Mouse (Mus musculus) gastrocnemius, postnatal 36 days (tissue): ENCODE data around the gene Msh5. TPM values are rescaled to one million over a fixed set of nuclear protein-coding genes. Genes with fewer than 3 reads are reported as not detected.

ENCODE experiments used
- DNase-seq, 2 experiments: peaks; one replicate each; pipeline ENCODE4 v3.0.0; 2022
- intact Hi-C: fragments of 180-260 bp; cut with DNase I; formaldehyde crosslinking; loops from one replicate; pipeline ENCODE4 v1.15.1; 2025
- long read RNA-seq, 2 experiments: library from polyadenylated mRNA; stranded (forward); transcript quantifications; one replicate each; pipeline ENCODE4 v2.0.0; 2021
- total RNA-seq, 2 experiments: library from RNA; stranded (reverse); gene quantifications; 2 replicates each; pipeline ENCODE4 v1.2.3; 2021

Msh5 gene
- total RNA-seq, result under 1 TPM; 0.20 to 0.35 TPM
- long read RNA-seq, experiment 1, result 0 reads
- long read RNA-seq, experiment 2, result 0 reads

DNA sequence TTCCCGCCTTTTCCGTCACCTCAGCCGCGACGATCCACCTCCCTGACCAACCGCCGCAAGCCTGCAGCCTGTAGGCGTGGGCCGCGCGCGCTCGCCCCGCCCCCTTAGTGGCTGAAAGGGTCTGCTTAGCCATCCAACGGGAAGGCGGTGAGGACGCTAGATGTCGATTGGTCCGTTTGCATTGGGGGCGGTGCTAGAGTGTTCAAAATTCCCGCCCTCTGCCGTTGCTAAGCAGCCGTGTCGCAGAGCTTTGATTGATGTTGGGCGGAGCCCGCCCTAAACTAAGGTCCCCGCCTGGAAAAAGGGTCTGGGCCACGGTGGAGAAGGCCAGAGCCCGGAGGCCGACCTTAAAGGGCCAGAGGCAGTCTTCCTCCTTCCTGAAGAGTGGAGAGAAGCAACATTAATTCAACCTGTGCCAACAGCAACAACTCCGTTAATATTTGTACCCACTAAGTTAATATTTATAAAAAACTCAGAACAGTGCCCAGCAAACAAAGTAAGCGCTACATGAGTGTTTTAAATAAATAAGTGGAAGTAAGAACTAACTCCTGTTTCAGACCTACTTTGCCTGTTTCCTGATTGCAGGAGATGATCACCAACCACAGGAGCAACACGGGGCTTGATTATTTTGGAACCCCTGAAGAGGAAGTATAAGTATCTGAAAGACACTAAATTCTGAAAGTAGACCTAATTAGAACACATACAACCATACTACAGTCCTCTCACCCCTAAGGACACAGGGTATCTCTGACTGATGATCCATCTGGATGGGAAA, at the start of gene Msh5:
TSS of gene Msh5 (minus strand) at position 65 of the 775 bp plus-strand sequence.
- peak; percentile 96 to 97 for DNase-seq
- intact Hi-C loops, result no loop called here

DNA sequence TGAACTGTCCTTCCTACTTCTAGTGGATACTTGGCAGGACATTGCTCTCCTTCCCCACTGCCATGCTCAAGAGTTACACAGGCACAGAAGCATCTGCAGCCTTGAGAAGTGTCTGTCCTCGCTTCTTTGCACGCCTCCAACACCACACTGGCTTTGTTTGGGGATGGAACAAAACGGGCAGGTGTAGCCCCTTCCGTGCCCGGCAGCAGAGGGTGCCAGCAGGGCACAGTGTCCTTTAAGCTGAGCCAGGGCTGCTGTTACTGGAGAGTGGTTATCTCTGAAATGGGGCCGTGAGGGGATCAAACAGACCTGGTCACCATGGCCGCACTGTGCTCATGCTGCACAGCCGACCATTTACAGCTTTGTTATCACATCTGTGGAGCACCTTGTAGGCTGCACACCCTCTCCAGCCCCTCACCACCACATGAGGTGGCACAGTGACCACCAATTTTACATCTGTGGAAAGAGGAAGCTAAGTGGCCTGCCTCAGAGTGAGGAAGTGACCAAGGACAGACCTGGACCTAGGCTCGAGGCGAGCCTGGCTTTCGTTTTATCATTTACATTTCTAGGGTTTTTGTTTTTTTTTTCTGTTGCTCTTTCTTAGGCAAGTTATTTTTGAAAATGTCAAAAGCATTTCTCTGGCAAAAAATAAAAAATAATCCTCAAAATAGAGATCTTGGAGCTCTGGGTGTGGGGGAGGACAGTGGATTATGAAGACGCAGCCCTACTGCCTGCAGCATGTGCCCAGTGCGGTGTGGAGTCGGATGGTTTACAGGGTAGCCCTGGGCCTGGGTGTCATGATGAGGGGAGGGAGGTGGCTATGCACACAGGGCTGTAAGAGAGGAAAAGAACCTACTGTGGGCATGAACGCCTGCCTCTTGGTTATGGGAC, 48.2 kb upstream of the Msh5 start:
- intact Hi-C loops, result no loop called here
- no peak for DNase-seq

DNA sequence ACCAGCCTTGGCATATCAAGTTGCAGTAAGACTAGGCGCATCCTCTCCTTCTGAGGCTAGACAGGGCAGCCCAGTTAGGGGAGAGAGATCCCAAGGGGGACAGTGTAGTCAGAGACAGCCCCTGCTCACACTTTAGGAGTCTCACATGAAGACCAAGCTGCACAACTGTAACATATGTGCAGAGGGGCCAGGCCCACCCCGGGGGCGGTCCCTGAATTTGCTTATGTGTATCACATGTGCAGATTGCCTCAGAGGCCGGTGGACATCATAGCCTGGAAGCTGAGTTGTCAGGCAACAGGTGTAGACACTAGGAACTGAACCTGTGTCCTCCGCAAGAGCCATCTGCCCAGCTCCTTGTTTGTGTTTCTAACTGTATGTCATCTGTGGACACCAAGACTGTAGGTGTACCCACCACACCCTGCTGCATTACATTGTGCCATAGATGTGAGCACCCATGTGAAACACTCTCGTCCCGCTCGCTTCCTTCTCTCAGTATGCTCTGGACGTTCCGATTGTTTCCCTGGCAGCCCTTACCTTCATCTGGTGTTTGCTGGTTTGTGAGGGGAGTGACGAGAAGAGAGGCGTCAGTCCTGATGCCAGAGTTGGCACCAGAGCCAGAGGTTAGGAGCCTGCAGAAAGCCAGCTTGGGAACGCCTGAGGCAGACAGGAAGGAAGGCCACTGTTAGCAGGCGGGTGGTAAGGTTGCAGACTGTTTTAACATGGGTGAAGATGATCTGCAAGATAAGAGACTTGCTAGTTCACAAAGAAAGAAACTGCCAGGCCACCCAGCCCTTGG, 46.1 kb upstream of the Msh5 start:
- intact Hi-C loops, result no loop called here
- DNase-seq, result peak in 1 of 2 experiments; percentile 12

DNA sequence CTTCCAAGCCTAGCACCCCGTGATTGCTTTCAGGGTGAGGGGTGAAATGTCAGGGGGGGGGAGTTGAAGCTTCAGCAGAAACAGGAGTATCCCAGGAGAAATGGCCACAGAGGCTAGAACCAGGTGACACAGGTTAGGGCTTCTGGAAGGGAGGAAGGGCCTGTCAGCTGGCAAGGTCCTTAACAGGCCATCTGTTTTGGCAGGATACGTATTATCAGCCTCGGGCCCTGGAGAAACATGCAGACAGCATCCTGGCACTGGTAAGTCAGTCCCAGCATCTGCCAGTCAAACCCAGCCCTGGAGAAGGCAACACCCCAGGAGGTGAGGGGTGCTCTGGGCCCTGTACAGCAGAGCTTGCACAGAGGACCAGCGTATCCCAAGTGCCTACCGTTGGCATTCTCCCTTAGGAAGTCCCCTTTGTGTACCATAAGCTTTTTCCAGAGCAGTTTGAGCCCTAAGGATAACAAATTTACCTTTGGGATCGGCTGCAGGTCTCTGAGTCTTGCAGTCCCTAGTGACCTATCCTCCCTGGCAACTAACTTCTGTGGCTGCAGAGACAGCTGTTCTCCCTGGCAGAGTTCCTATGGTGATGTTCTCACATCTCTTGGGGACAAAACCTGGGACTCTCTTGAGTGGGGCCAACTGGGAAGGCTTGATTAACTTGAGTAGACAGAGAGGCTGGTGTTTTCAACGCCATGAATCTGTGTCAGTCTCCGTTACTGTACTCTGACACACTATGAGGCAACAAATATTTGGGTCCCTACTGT, 43.8 kb upstream of the Msh5 start:
- intact Hi-C loops, result no loop called here
- peak; percentile 22 to 37 for DNase-seq

DNA sequence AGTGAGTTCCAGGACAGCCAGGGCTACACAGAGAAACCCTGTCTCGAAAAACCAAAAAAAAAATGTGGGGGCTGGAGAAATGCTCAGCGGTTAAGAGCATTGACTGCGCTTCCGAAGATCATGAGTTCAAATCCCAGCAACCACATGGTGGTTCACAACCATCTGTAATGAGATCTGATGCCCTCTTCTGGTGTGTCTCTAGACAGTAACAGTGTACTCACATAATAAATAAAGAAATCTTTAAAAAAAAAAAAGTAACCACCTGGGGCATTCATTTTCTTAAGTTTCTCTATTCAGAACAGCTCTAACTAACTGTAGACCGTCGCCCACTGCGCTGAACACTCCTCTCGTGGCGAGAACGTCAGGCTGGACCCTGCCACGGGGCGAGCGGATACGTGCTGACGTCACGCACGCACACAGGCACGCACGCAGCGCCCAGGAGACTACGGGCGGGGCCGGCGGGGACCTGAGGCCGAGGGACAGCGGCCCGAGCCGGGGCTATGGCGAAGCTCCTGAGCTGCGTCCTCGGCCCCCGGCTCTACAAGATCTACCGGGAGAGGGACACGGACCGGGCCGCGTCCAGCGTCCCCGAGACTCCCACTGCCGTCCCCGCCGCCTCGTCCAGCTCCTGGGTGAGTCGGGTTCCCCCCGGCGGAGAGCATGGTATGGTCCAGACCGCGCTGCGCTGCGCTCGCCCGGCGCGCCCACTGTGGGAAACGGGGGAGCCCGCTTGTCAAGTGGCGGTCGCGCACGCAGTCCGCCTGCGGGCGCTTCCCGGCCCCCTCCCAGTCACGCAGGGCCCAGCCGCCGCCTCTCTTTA, 42.5 kb upstream of the Msh5 start, which contains the start of gene Abhd16a:
TSS of gene Abhd16a (plus strand) at position 439 of the 820 bp plus-strand sequence.
- intact Hi-C loops, result loop anchor here (5.0 kb wide), 1 partner anchor 67 kb away; no protein-coding TSS in a partner anchor
- peak; percentile 91 to 94 for DNase-seq

DNA sequence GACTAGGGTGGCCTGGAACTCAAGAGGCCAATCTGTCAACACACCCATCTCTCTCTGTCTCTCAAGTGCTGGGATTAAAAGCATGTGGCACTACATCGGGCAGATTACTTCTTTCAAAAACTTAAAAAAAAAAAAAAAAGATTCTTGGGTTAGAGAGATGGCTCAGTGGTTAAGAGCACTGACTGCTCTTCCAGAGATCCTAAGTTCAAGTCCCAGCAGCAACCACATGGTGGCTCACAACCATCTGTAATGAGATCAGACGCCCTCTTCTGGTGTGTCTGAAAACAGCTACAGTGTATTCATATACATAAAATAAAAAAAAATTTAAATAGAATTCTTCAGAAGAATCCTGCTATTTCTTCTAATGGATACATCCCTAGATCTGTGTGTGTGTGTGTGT, 41.6 kb upstream of the Msh5 start:
- DNase-seq, result no peak
- intact Hi-C loops, result loop anchor here (5.0 kb wide), 1 partner anchor 66 kb away; no protein-coding TSS in a partner anchor

DNA sequence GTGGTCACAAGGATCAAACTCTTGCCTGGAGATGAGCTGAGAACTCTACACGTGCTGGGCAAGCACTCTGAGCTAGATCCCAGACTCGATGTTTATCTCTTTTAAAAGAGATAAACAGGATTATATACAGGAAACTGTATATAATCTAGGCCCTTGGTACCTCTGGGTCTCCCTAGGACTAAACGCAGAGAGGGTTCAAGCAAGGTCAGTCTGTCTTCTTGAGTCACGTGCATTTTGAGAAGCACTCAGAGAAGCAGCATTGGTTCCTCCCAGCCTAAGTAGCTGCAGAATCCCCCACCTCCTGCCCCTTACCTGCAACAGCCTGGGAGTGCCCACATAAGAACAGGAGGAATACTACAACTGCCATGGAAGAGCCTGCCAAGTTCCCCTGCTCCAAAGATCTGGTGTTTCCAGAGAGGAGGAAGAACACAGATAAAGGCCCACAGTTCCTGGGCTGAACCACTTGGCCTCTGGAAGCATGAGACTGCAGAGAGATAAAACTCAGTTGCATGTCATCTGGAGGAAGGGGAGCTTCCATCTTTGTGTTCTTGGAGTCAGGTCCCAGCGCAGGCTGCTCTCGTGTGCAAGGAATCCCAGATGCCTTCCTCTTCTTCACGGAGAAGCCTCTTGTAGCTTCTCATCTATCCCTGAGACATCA, 38.8 kb upstream of the Msh5 start, which contains the start of gene Ly6g6f:
TSS of gene Ly6g6f (minus strand) at position 403 of the 658 bp plus-strand sequence.
- intact Hi-C loops, result loop anchor here (5.0 kb wide), 1 partner anchor 63 kb away; no protein-coding TSS in a partner anchor
- no peak for DNase-seq

DNA sequence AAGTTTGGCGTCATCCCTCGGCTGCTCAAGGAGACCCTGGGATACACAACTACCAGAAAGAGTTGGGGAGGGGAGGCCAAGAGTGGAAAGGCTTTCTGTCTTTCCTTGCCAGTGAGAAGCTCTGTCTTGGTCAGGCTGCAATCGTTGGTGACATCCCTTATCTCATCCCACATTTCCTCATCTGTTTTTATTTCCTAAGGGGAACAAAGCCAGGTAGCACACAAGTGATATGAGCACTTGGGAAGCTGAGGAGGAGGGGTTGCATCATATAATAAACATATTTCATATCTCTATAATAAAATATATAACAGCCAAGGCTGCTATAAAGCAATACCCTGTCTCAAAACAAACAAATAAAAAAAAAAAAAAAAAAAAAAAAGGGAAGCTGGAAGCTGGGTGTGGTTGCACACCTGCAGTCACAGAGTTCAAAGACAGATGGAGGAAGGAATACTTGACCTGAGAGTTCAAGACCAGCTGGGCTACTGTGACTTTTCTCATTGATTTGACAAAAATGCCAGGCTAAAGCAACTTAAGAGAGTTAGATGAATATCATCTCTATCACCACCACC, 37.5 kb upstream of the Msh5 start:
- no peak for DNase-seq
- intact Hi-C loops, result no loop called here

DNA sequence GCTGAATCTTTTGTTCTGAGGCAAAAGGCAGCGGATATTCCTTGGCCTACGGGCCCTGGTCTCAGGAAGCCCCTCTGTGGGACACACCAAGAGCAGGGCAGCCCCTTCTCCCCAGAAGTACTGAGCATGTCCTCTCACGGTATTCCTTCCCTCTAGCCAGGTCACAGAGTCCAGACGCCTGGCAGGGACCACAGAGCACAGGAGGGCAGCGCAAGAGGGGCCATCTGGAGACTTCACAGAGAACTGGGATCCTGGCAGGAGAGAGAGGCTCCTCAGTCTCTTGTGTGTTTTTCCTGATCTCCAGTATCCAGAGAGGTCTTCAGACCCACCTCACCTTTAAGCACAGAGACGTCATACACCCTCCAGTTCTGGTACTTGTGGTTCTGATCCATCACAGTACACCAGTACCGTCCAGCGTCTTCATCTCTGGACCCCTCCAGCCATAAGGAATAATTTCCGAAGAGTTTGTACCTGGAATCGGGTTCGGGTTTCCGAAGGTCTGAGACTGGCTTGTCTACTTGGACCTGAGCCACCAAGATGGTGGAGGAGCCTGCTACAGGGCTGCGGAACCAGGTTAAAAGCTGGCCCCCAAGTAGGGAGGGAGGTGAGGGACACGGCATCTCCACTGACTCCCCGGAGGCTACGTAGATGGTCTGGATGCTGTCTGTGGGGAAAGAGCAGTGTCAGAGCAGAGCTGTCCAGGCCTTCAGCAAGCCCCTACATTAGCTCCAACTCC, 36.5 kb upstream of the Msh5 start:
- intact Hi-C loops, result no loop called here
- DNase-seq, result no peak

DNA sequence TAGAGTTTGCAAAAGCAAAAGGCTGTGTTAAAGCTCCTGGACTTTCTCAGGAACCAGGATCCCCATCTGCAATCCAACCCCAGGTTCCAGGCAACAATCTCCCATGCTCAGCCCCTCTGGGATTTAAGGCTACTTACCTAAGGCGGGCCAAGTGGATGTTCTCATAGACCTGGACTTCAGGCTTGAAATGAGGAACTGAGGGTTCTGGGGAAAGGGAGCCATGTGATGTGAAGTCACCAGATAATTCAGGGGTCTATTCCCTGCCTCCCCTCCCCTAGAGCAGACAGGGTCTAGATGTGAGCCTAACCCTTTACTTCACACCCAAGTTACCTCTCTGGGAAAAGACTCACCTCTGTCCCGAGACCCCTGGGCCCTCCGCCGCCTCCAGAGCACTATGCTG, 34.2 kb upstream of the Msh5 start:
- DNase-seq, result no peak
- intact Hi-C loops, result no loop called here

DNA sequence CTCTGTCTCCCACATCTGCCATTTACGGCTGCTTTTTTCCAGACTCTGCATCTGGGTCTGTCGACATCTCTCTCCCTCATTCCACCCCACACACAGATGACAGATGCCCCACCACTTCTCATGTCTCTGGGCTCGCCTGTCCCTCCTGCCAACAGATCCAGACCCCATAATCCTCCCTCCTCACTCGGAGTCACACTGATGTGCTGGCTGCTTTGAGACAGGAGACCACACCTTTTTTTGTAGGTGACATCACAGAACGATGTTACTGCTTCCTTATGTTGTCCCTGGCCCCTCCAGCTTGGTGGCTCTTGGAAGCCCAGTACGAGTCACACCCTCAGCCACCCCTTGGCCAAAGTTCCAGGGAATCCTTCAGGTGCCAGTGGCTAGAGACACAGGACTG, 33.7 kb upstream of the Msh5 start:
- no peak for DNase-seq
- intact Hi-C loops, result no loop called here

DNA sequence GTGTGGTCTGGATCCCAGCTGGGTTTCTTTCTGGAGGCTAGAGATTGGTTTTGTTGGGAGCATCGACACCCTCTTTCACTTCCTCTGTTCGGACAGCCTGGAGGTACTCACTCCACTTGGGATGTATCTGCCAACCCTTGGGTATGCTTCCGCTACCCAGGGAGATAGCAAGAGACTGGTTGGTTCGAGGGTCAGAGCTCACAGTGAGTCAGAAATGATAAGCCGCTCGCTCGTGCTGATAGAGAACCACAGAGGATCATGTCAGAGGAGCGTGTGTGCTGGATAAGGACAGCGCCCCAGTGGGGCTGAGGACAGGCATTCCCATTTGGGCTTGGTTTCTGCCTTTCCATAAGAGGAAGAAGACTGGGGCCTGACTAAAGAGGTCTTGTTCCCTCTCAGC, 33.2 kb upstream of the Msh5 start:
- intact Hi-C loops, result no loop called here
- no peak for DNase-seq

DNA sequence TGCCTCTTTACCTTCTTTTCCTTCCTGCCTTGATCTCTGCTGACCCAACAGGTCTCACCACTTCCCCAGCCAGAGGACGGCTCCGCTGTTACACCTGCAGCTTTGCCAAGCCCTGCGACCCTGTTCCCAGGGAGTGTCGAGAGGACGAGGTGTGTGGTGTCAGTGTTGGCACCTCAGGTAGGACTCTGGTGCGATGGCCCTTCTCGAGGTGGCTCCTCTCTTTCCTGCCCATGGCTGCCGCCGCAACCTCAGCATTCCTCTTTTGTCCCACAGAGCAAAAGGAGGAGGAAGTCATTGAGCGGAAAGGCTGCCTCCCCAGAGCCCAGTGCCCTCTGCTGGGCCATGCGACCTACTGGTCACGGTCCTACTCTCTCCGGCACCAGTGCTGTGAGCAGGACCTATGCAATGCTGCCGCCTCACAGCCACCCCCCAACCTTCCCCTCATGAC, 31.3 kb upstream of the Msh5 start, which contains the start of gene Ly6g6d:
TSS of gene Ly6g6d (minus strand) at position 280 of the 448 bp plus-strand sequence.
- DNase-seq, result no peak
- intact Hi-C loops, result no loop called here

DNA sequence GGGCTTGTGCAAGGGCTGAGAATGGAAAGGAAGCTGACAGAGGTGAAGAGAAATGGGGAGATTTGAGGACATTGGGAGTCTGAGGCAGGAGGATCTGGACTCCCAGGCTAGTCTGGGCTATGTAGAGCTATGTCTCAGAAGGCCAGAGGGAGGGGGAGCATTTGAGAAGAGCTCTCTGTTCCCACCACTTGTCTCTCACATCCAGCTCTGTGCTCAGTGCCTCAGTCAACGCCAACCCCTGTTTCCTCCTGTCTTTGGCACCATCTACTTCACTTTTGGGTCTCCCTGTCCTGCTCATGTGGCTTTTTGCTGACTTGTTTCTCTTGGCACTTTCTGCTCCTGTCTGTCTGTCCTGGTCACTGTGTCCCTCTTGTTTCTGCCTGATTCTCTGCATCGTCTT, 30.7 kb upstream of the Msh5 start:
- intact Hi-C loops, result no loop called here
- DNase-seq, result no peak

DNA sequence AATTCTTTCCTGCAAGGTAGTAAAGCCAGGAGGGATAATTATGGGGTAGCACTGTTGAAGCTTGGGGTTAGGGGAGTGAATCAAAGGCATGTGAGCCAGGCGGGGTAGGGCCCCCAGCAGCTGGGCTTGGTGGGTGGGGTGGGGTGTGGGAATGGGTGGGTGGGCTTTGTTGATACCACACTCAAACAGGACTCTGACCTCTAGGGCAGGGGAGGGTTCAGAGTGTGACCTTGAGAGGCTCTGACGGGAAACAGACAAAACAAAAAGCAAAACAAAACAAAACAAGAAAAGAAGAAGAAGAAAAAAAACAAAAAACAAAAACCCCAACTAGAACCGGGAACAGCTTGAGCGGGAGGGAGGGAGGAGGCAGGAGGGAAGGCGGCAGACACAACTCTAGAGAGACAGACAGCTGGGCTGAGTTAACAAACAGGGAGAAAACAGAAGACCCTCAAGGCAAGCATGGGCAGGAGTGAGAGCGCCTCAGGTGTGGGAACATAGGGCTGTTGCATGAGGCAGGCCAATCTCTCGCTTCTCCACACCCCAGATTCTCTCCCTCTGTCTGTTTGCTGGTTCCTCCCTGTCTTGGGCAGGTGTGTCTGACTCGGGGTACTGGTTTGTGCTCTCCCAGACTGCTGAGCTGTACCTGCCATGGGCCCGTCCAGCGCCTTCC, 30.1 kb upstream of the Msh5 start, which contains the start of gene Ly6g6e:
TSS of gene Ly6g6e (plus strand) at position 396 of the 670 bp plus-strand sequence.
- DNase-seq, result no peak
- intact Hi-C loops, result no loop called here

DNA sequence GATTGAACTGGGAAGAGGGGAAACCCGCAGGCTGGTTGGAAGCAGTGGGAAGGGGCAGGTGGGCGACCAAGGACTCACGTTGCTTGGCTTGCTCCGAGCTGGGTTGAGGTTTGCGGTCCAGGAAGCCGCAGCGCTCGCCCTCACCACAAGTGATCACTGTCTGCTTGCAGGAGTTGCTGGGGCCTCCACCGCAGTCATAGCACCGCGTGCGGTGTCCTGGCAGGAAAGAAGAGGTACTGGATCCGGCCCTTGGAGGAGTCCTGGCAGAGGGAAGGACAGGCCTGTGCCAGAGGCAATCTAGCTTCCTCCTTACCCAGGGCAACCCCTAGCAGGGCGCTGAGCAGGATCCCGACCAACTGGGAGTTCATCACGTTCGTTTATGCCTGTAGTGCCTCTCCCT, 27.6 kb upstream of the Msh5 start:
- no peak for DNase-seq
- intact Hi-C loops, result no loop called here
